Mouse (Mus musculus): ENCODE measurements around the gene Abr. TPM values are rescaled to one million over a fixed set of nuclear protein-coding genes. Genes with fewer than 3 reads are reported as not detected.

Gene Abr
- polyA plus RNA-seq, 1 experiment, result 161 TPM

DNA sequence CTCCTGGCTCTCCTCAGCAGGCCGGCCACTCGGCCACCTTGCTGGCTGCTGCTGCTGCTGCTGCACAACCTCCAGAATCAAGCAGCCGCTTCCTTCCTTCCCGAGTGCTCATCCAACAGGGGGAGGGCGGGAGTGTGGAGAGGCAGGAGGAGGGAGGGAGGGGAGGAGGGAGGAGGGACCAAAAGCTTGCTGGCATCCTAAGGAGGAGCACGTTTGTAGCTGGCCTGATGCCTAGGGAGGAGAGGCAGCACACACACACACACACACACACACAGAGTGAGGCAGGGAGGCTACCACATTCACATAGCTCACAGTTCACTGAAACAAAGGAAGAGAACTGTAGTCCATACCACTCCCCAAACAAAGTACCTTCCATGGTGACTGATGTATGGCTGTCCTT, 153.8 kb downstream of the Abr start:
- no peak for TF ChIP-seq CTCF (IDR thresholded peaks at IDR 0.05; ENCODE audit: extremely low read depth, insufficient read length, insufficient replicate concordance, low read depth, low read length)
- TF ChIP-seq POLR2A (IDR thresholded peaks at IDR 0.05; ENCODE audit: low read depth, low read length), result no peak
- 46% methylated on average over 6 of the region's 6 CpGs for WGBS
- Histone ChIP-seq H3K4me3 (ENCODE audit: low read depth, low read length) (no peak overlapping the region), H3K4me1 (ENCODE audit: control insufficient read depth, insufficient read depth, insufficient read length, low read length) (peaks cover 17% of the 10 kb centered on the region), H3K27ac (ENCODE audit: insufficient read depth, low read depth, low read length) (no peak overlapping the region), H3K36me3 (ENCODE audit: control insufficient read depth, insufficient read depth, low read length) (peaks cover 75% of the 10 kb centered on the region), H3K27me3 (ENCODE audit: control insufficient read depth, insufficient read depth, low read length) (no peaks in the 10 kb centered on the region)

DNA sequence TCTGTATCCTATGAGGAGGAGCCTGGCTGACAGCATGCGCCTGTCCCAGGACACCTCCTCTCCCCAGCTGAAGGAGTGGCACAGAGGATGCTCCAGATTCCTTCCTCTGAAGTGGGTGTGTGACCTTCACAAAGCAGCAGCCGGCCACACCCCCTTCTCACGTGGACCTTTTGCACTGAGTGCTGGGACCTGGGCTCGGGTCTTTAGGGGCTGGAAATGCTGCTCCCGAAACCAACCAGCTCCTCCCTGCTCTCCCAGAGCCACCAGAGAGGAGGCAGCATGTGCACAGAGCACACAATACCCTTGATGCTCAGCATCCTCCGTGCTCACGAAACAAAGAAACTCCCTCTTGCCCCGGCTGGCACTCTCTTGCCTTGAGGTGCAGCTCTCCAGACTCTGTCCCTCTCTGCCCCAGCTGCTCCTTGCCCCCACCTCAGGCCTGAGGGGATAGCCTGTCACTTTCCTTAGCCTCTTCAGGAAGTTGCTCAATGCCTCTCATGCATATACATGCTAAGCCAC, 154.6 kb downstream of the Abr start:
- Histone ChIP-seq H3K27ac (ENCODE audit: insufficient read depth, low read depth, low read length) (no peak overlapping the region), H3K36me3 (ENCODE audit: control insufficient read depth, insufficient read depth, low read length) (peaks cover 79% of the 10 kb centered on the region), H3K4me3 (ENCODE audit: low read depth, low read length) (no peak overlapping the region), H3K27me3 (ENCODE audit: control insufficient read depth, insufficient read depth, low read length) (no peaks in the 10 kb centered on the region), H3K4me1 (ENCODE audit: control insufficient read depth, insufficient read depth, insufficient read length, low read length) (peaks cover 13% of the 10 kb centered on the region; the same call in 1 of the 2 replicates)
- TF ChIP-seq POLR2A (IDR thresholded peaks at IDR 0.05; ENCODE audit: low read depth, low read length) (no peak), CTCF (IDR thresholded peaks at IDR 0.05; ENCODE audit: extremely low read depth, insufficient read length, insufficient replicate concordance, low read depth, low read length) (no peak)
- 79% methylated on average over 8 of the region's 8 CpGs for WGBS

DNA sequence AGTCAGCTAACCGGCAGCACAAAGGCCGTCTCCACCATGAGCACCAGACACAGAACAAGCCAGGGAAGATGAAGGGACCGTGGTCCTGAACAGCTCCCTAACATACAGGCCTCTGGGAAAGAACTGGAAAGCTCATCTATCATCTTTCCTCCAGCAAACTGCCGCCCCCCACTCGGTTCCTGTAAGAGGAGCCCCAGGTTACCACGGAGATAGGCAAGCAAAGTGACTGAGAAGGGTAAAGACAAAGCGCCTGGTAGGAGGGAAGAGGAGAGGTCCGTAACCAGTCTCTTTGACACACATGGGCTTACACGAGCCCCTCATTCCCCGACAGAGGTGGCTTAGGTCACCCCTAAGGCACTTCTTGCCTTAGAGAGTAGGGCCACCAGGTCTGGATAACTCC, 155.0 kb downstream of the Abr start:
- no peaks in the 10 kb centered on the region for H3K27me3 ChIP-seq (ENCODE audit: control insufficient read depth, insufficient read depth, low read length)
- peaks cover 80% of the 10 kb centered on the region for H3K36me3 ChIP-seq (ENCODE audit: control insufficient read depth, insufficient read depth, low read length)
- 90% methylated on average over 10 of the region's 10 CpGs for WGBS
- no peak overlapping the region for H3K27ac ChIP-seq (ENCODE audit: insufficient read depth, low read depth, low read length)
- no peak overlapping the region for H3K4me3 ChIP-seq (ENCODE audit: low read depth, low read length)
- TF ChIP-seq CTCF (IDR thresholded peaks at IDR 0.05; ENCODE audit: extremely low read depth, insufficient read length, insufficient replicate concordance, low read depth, low read length), result no peak
- H3K4me1 ChIP-seq (ENCODE audit: control insufficient read depth, insufficient read depth, insufficient read length, low read length), result peaks cover 11% of the 10 kb centered on the region; the same call in 1 of the 2 replicates

DNA sequence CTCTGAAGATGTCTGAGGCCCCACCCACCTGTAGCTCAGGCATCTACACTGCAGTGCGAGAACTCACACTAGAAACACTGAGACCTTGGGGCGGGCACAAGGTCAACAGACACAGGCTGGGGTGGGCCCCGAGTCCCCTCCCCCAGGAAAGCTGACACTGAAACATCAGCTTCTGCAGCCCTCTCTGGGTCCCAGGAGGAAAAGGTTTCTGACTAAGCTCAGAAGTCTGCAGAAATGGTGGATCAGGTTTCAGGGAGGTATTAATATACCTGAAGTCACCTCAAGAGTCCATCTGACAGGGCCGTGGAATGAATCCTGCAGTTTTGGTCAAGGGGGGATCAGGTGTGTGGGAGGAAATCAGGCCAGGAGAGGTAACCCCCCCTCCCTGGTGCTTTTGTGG, 156.2 kb downstream of the Abr start:
- peaks cover 83% of the 10 kb centered on the region for H3K36me3 ChIP-seq (ENCODE audit: control insufficient read depth, insufficient read depth, low read length)
- 91% methylated on average over 4 of the region's 4 CpGs for WGBS

DNA sequence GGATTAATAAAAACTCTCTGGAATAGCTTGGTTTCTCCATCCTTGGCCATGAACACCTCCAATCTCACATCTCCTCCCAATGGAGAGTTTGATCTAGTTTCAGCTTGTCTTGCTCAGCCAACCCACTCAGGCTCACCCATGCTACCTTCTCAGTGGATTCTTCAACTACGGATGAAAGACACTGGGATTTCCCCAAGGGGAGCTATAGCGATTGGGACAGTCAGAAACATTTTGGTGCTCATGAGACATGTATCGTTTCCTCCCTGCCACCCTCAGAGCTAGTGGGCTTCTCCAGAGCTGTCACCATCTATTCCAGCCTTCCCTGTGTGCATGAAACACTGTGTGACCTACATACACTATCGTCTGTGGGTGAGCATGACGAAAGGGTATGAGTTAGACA, 160.4 kb downstream of the Abr start:
- Histone ChIP-seq H3K4me1 (ENCODE audit: control insufficient read depth, insufficient read depth, insufficient read length, low read length) (no peaks in the 10 kb centered on the region), H3K4me3 (ENCODE audit: low read depth, low read length) (no peak overlapping the region), H3K27me3 (ENCODE audit: control insufficient read depth, insufficient read depth, low read length) (no peaks in the 10 kb centered on the region), H3K27ac (ENCODE audit: insufficient read depth, low read depth, low read length) (no peak overlapping the region), H3K36me3 (ENCODE audit: control insufficient read depth, insufficient read depth, low read length) (peaks cover 80% of the 10 kb centered on the region)
- TF ChIP-seq CTCF (IDR thresholded peaks at IDR 0.05; ENCODE audit: extremely low read depth, insufficient read length, insufficient replicate concordance, low read depth, low read length), result no peak
- TF ChIP-seq POLR2A (IDR thresholded peaks at IDR 0.05; ENCODE audit: low read depth, low read length), result no peak
- WGBS, result 89% methylated on average over 5 of the region's 5 CpGs

More for the DNA sequence above, 156.2 kb downstream of the Abr start:
- Histone ChIP-seq H3K27ac (ENCODE audit: insufficient read depth, low read depth, low read length) (no peak overlapping the region), H3K27me3 (ENCODE audit: control insufficient read depth, insufficient read depth, low read length) (no peaks in the 10 kb centered on the region), H3K4me1 (ENCODE audit: control insufficient read depth, insufficient read depth, insufficient read length, low read length) (peaks cover 8% of the 10 kb centered on the region; the same call in 1 of the 2 replicates), H3K4me3 (ENCODE audit: low read depth, low read length) (no peak overlapping the region)
- TF ChIP-seq POLR2A (IDR thresholded peaks at IDR 0.05; ENCODE audit: low read depth, low read length), result no peak
- TF ChIP-seq CTCF (IDR thresholded peaks at IDR 0.05; ENCODE audit: extremely low read depth, insufficient read length, insufficient replicate concordance, low read depth, low read length), result no peak

DNA sequence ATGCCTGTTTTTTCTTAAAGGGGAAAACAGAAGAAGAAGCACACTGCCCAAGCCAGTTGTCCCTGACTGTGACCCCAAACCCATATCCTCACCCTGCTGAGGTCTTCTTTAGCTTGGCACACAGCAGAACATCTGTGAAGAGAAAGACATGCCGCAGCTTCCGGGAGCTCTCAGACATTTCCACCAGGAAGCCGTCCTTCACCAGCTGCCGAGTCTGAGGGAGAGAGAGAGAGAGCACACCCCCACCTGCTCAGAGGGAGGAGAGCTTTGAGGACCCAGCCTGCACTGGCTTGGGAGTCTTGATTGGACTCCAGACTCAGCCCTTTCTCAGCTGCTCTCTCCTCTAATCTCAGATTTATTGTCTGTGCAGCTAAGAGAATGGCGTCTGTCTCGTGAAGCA, 160.9 kb downstream of the Abr start:
- Histone ChIP-seq H3K27me3 (ENCODE audit: control insufficient read depth, insufficient read depth, low read length) (no peaks in the 10 kb centered on the region), H3K27ac (ENCODE audit: insufficient read depth, low read depth, low read length) (no peak overlapping the region), H3K4me3 (ENCODE audit: low read depth, low read length) (no peak overlapping the region), H3K4me1 (ENCODE audit: control insufficient read depth, insufficient read depth, insufficient read length, low read length) (no peaks in the 10 kb centered on the region), H3K36me3 (ENCODE audit: control insufficient read depth, insufficient read depth, low read length) (peaks cover 80% of the 10 kb centered on the region)
- WGBS, result 68% methylated on average over 6 of the region's 6 CpGs
- TF ChIP-seq CTCF (IDR thresholded peaks at IDR 0.05; ENCODE audit: extremely low read depth, insufficient read length, insufficient replicate concordance, low read depth, low read length) (no peak), POLR2A (IDR thresholded peaks at IDR 0.05; ENCODE audit: low read depth, low read length) (no peak)

DNA sequence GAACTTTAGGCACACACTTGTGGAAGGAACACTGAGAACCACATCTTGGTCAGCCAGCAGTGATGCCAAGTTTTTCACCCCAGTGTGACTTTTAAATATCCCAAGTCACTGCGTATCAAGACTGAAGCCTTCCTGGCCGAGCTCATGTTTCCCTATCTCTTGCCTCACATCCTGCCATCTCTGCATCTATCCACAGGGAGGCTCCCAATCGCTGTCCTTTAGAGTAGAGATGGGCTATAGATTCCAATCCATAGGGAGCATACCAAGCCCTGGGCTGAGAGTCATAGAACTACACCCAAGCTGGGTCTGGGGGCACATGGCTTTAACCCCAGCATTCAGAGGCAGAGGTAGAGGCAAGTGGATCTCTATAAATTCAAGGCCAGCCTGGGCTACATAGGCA, 162.6 kb downstream of the Abr start:
- Histone ChIP-seq H3K27ac (ENCODE audit: insufficient read depth, low read depth, low read length) (no peak overlapping the region; the same call in 1 of the 2 replicates), H3K36me3 (ENCODE audit: control insufficient read depth, insufficient read depth, low read length) (peaks cover 85% of the 10 kb centered on the region), H3K27me3 (ENCODE audit: control insufficient read depth, insufficient read depth, low read length) (no peaks in the 10 kb centered on the region), H3K4me1 (ENCODE audit: control insufficient read depth, insufficient read depth, insufficient read length, low read length) (no peaks in the 10 kb centered on the region), H3K4me3 (ENCODE audit: low read depth, low read length) (no peak overlapping the region)
- WGBS, result 71% methylated on average over 3 of the region's 3 CpGs
- TF ChIP-seq POLR2A (IDR thresholded peaks at IDR 0.05; ENCODE audit: low read depth, low read length) (no peak), CTCF (IDR thresholded peaks at IDR 0.05; ENCODE audit: extremely low read depth, insufficient read length, insufficient replicate concordance, low read depth, low read length) (no peak)
